Mouse (Mus musculus) myocyte (in vitro differentiated cells): ENCODE data around the gene Fam83d. TPM values are rescaled to one million over a fixed set of nuclear protein-coding genes. Genes with fewer than 3 reads are reported as not detected.
"Not testable (repeated sequence)": the region's sequence is repeated elsewhere in the genome, so short reads cannot be mapped to it uniquely, and the experiment has no call there.

ENCODE experiments used
- H3K27me3 ChIP-seq: one replicate; pipeline ENCODE4 v1.6.1; 2011; ENCODE audit not compliant: control insufficient read depth, insufficient read depth, insufficient read length
- H3K36me3 ChIP-seq: one replicate; pipeline ENCODE4 v1.6.1; 2011; ENCODE audit not compliant: control insufficient read depth, insufficient read depth
- H3K4me2 ChIP-seq: one replicate; pipeline ENCODE4 v1.6.1; 2011; ENCODE audit warnings: low read depth, control low read depth
- H3K4me3 ChIP-seq: one replicate; pipeline ENCODE4 v1.5.1; 2011; ENCODE audit warnings: mild to moderate bottlenecking, control low read depth, moderate library complexity
- H3K79me2 ChIP-seq: one replicate; pipeline ENCODE4 v1.6.1; 2011; ENCODE audit not compliant: control insufficient read depth, insufficient read depth
- H3ac ChIP-seq: one replicate; pipeline ENCODE4 v1.6.1; 2011; ENCODE audit not compliant: control insufficient read depth, insufficient read length
- CEBPB ChIP-seq: IDR thresholded peaks from 2 replicates; pipeline ENCODE4 v1.6.1; 2011; ENCODE audit warnings: mild to moderate bottlenecking, moderate library complexity; ENCODE audit not compliant: poor library complexity, insufficient read depth, severe bottlenecking
- E2F4 ChIP-seq: IDR thresholded peaks from one replicate; pipeline ENCODE4 v1.6.1; 2011; ENCODE audit warnings: mild to moderate bottlenecking, control low read depth, moderate library complexity; ENCODE audit not compliant: insufficient read depth
- MAX ChIP-seq: IDR thresholded peaks from one replicate; pipeline ENCODE4 v1.6.1; 2011; ENCODE audit warnings: low read depth, mild to moderate bottlenecking, control low read depth
- MYOD1 ChIP-seq, 3 experiments: IDR thresholded peaks; one replicate each; pipeline ENCODE4 v1.6.1; 2011; ENCODE audit warnings: control low read depth in 2 of 3, low read depth in 2 of 3, mild to moderate bottlenecking in 2 of 3, moderate library complexity in 1 of 3; ENCODE audit not compliant: insufficient read length in 2 of 3, control insufficient read depth in 1 of 3
- MYOG ChIP-seq, 3 experiments: IDR thresholded peaks; one replicate each; pipeline ENCODE4 v1.6.1; 2011; ENCODE audit warnings: control low read depth in 2 of 3, low read depth in 2 of 3, mild to moderate bottlenecking in 2 of 3; ENCODE audit not compliant: insufficient read length in 2 of 3, control insufficient read depth in 1 of 3, insufficient read depth in 1 of 3
- POLR2A ChIP-seq: IDR thresholded peaks from one replicate; pipeline ENCODE4 v1.6.1; 2011; ENCODE audit warnings: low read depth, mild to moderate bottlenecking, control low read depth, moderate library complexity; ENCODE audit not compliant: insufficient read length
- POLR2AphosphoS2 ChIP-seq: IDR thresholded peaks from one replicate; pipeline ENCODE4 v1.6.1; 2011; ENCODE audit warnings: low read depth, control low read depth; ENCODE audit not compliant: insufficient read length
- REST ChIP-seq: IDR thresholded peaks from one replicate; pipeline ENCODE4 v1.6.1; 2011; ENCODE audit warnings: mild to moderate bottlenecking, control low read depth, moderate library complexity; ENCODE audit not compliant: insufficient read depth, insufficient read length
- SRF ChIP-seq: IDR thresholded peaks from one replicate; pipeline ENCODE4 v1.6.1; 2011; ENCODE audit warnings: low read depth; ENCODE audit not compliant: control insufficient read depth, insufficient read length
- TCF12 ChIP-seq: IDR thresholded peaks from one replicate; pipeline ENCODE4 v1.6.1; 2011; ENCODE audit warnings: mild to moderate bottlenecking, control low read depth; ENCODE audit not compliant: poor library complexity, insufficient read depth, severe bottlenecking
- TCF3 ChIP-seq: IDR thresholded peaks from one replicate; pipeline ENCODE4 v1.6.1; 2011; ENCODE audit warnings: low read depth, control low read depth; ENCODE audit not compliant: insufficient read length
- USF1 ChIP-seq: IDR thresholded peaks from one replicate; pipeline ENCODE4 v1.6.1; 2011; ENCODE audit warnings: low read depth, mild to moderate bottlenecking, control low read depth, moderate library complexity
- polyA plus RNA-seq: library from polyadenylated mRNA; unstranded; fragments of >200 nt; fragmentation: generic; extraction: Trizol; gene quantifications from one replicate; pipeline ENCODE4 v1.2.1, GENCODE M21; 2012; ENCODE audit warnings: missing spikeins

Fam83d gene
- polyA plus RNA-seq, 1 experiment, result 7.2 TPM

- TF ChIP-seq TCF12, result no peak
- TF ChIP-seq MYOG (IDR thresholded peaks at IDR 0.05; ENCODE audit: control insufficient read depth in 1 of 3, insufficient read depth in 1 of 3, insufficient read length in 2 of 3, low read depth in 2 of 3), result no peak
- no peak for TF ChIP-seq CEBPB
- no peak for TF ChIP-seq E2F4
- TF ChIP-seq USF1, result no peak
- TF ChIP-seq SRF, result no peak
- no peak for TF ChIP-seq MYOD1 (IDR thresholded peaks at IDR 0.05; ENCODE audit: control insufficient read depth in 1 of 3, insufficient read length in 2 of 3, low read depth in 2 of 3)
- no peak for TF ChIP-seq REST
- TF ChIP-seq POLR2AphosphoS2, result no peak
- Histone ChIP-seq H3K79me2 (no peaks in the 10 kb centered on the region), H3ac (no peak overlapping the region), H3K27me3 (peaks cover 4% of the 10 kb centered on the region), H3K4me2 (no peak overlapping the region), H3K36me3 (no peaks in the 10 kb centered on the region), H3K4me3 (no peak overlapping the region)
Measured at GRCm38 (mm10) chr2:158735340-158735739, 32.6 kb upstream of the Fam83d start.

- H3K27me3 ChIP-seq, H3K36me3 ChIP-seq, H3K4me2 ChIP-seq, H3K4me3 ChIP-seq, H3ac ChIP-seq, H3K79me2 ChIP-seq: not testable (repeated sequence)
Measured at GRCm38 (mm10) chr2:158736247-158736646, 31.6 kb upstream of the Fam83d start.

GRCm38 (mm10) chr2:158738591-158738990 lies 29.3 kb upstream of the Fam83d start:
- Histone ChIP-seq H3K36me3 (no peaks in the 10 kb centered on the region), H3K79me2 (no peaks in the 10 kb centered on the region), H3K27me3 (no peaks in the 10 kb centered on the region), H3K4me3 (no peak overlapping the region), H3ac (no peak overlapping the region), H3K4me2 (no peak overlapping the region)
- TF ChIP-seq MAX, result no peak
- no peak for TF ChIP-seq TCF3
- TF ChIP-seq MYOD1 (IDR thresholded peaks at IDR 0.05; ENCODE audit: control insufficient read depth in 1 of 3, insufficient read length in 2 of 3, low read depth in 2 of 3), result no peak
- TF ChIP-seq USF1, result no peak
- TF ChIP-seq SRF, result no peak
- no peak for TF ChIP-seq E2F4
- TF ChIP-seq TCF12, result no peak
- TF ChIP-seq POLR2A, result no peak
- TF ChIP-seq POLR2AphosphoS2, result no peak
- no peak for TF ChIP-seq CEBPB

GRCm38 (mm10) chr2:158739113-158739512 lies 28.8 kb upstream of the Fam83d start:
- H3ac ChIP-seq, result no peak overlapping the region
- no peaks in the 10 kb centered on the region for H3K79me2 ChIP-seq
- H3K36me3 ChIP-seq, result no peaks in the 10 kb centered on the region
- no peak overlapping the region for H3K4me3 ChIP-seq
- TF ChIP-seq SRF (no peak), MAX (no peak), USF1 (no peak), POLR2AphosphoS2 (no peak), TCF12 (no peak), REST (no peak), MYOD1 (IDR thresholded peaks at IDR 0.05; ENCODE audit: control insufficient read depth in 1 of 3, insufficient read length in 2 of 3, low read depth in 2 of 3) (no peak), TCF3 (no peak), CEBPB (no peak), MYOG (IDR thresholded peaks at IDR 0.05; ENCODE audit: control insufficient read depth in 1 of 3, insufficient read depth in 1 of 3, insufficient read length in 2 of 3, low read depth in 2 of 3) (no peak)
- H3K4me2 ChIP-seq, result no peak overlapping the region
- no peaks in the 10 kb centered on the region for H3K27me3 ChIP-seq

GRCm38 (mm10) chr2:158741011-158741501 lies 26.8 kb upstream of the Fam83d start:
- TF ChIP-seq TCF3 (no peak), E2F4 (no peak), REST (no peak), USF1 (no peak), CEBPB (no peak), SRF (no peak), TCF12 (no peak), POLR2A (no peak), MYOD1 (IDR thresholded peaks at IDR 0.05; ENCODE audit: control insufficient read depth in 1 of 3, insufficient read length in 2 of 3, low read depth in 2 of 3) (no peak), MYOG (IDR thresholded peaks at IDR 0.05; ENCODE audit: control insufficient read depth in 1 of 3, insufficient read depth in 1 of 3, insufficient read length in 2 of 3, low read depth in 2 of 3) (no peak), MAX (no peak), POLR2AphosphoS2 (no peak)
- H3ac ChIP-seq, result no peak overlapping the region
- H3K4me2 ChIP-seq, result no peak overlapping the region
- H3K36me3 ChIP-seq, result no peaks in the 10 kb centered on the region
- H3K79me2 ChIP-seq, result no peaks in the 10 kb centered on the region
- no peak overlapping the region for H3K4me3 ChIP-seq
- H3K27me3 ChIP-seq, result no peaks in the 10 kb centered on the region
